Mouse (Mus musculus) limb, embryonic 12.5 days (tissue): ENCODE measurements around the gene Rbfox1. TPM values are rescaled to one million over a fixed set of nuclear protein-coding genes. Genes with fewer than 3 reads are reported as not detected.

Experiments
- ATAC-seq: fragments of 200-750 bp; cut with Nextera tagmentation; 2 replicates; pipeline ENCODE4 v1.8.0; 2017; ENCODE audit warnings: low read depth, moderate TSS enrichment; ENCODE audit not compliant: insufficient number of reproducible peaks, insufficient read depth, low FRiP score, low TSS enrichment
- H3K27ac ChIP-seq: fragments of 300-500 bp; sonication (generic); 2 replicates; pipeline ENCODE4 v1.5.1; 2016; ENCODE audit warnings: mild to moderate bottlenecking, moderate library complexity
- H3K27me3 ChIP-seq: fragments of 300-500 bp; sonication (generic); 2 replicates; pipeline ENCODE4 v1.6.1; 2016; ENCODE audit warnings: mild to moderate bottlenecking, moderate library complexity
- H3K36me3 ChIP-seq: fragments of 300-500 bp; sonication (generic); 2 replicates; pipeline ENCODE4 v1.6.1; 2016; ENCODE audit warnings: mild to moderate bottlenecking, moderate library complexity
- H3K4me1 ChIP-seq: fragments of 300-500 bp; sonication (generic); replicated peaks from 2 replicates; pipeline ENCODE4 v1.6.1; 2016
- H3K4me2 ChIP-seq: fragments of 300-500 bp; sonication (generic); 2 replicates; pipeline ENCODE4 v1.6.1; 2016; ENCODE audit warnings: mild to moderate bottlenecking, moderate library complexity
- H3K4me3 ChIP-seq: fragments of 300-500 bp; sonication (generic); replicated peaks from 2 replicates; pipeline ENCODE4 v1.5.1; 2016; ENCODE audit warnings: mild to moderate bottlenecking
- H3K9ac ChIP-seq: fragments of 300-500 bp; sonication (generic); replicated peaks from 2 replicates; pipeline ENCODE4 v1.6.1; 2016; ENCODE audit warnings: mild to moderate bottlenecking, moderate library complexity
- H3K9me3 ChIP-seq: fragments of 300-500 bp; sonication (generic); 2 replicates; pipeline ENCODE4 v1.6.1; 2016; ENCODE audit warnings: mild to moderate bottlenecking, moderate library complexity
- WGBS: fragments of 180-500 bp; shearing (Covaris S2); methylation state at CpG from one replicate; pipeline ENCODE4 v1.1.7; 2016; 5-methylcytosine and 5-hydroxymethylcytosine counted together
- polyA plus RNA-seq: library from polyadenylated mRNA; unstranded; fragments of >200 nt; fragmentation: Nextera tagmentation; extraction: Ambion mirVana; gene quantifications from 2 replicates; pipeline ENCODE4 v1.2.1, GENCODE M21; 2016

Gene Rbfox1
- polyA plus RNA-seq, 1 experiment from 2014 or later = 1.9 TPM

GRCm38 (mm10) chr16:6421623-6422145 lies 536.5 kb downstream of the Rbfox1 start:
- 86% methylated on average over 3 of the region's 3 CpGs for WGBS
- ATAC-seq = no peak
- no peaks in the 10 kb centered on the region for H3K27me3 ChIP-seq

GRCm38 (mm10) chr16:6423878-6424409 lies 538.8 kb downstream of the Rbfox1 start:
- no peak for ATAC-seq
- Histone ChIP-seq H3K36me3 (no peaks in the 10 kb centered on the region), H3K4me2 (no peak overlapping the region), H3K9me3 (no peaks in the 10 kb centered on the region; the same call in 1 of the 2 replicates), H3K27me3 (no peaks in the 10 kb centered on the region), H3K4me1 (no peaks in the 10 kb centered on the region), H3K27ac (no peak overlapping the region), H3K4me3 (no peak overlapping the region), H3K9ac (no peak overlapping the region)
- 85% methylated on average over 4 of the region's 4 CpGs for WGBS

More at GRCm38 (mm10) chr16:6421623-6422145, 536.5 kb downstream of the Rbfox1 start:
- H3K27ac ChIP-seq = no peak overlapping the region
- H3K36me3 ChIP-seq = no peaks in the 10 kb centered on the region
- H3K4me2 ChIP-seq = no peak overlapping the region
- H3K9ac ChIP-seq = no peak overlapping the region
- H3K4me3 ChIP-seq = no peak overlapping the region
- no peaks in the 10 kb centered on the region; the same call in 1 of the 2 replicates for H3K9me3 ChIP-seq
- H3K4me1 ChIP-seq = no peaks in the 10 kb centered on the region

DNA sequence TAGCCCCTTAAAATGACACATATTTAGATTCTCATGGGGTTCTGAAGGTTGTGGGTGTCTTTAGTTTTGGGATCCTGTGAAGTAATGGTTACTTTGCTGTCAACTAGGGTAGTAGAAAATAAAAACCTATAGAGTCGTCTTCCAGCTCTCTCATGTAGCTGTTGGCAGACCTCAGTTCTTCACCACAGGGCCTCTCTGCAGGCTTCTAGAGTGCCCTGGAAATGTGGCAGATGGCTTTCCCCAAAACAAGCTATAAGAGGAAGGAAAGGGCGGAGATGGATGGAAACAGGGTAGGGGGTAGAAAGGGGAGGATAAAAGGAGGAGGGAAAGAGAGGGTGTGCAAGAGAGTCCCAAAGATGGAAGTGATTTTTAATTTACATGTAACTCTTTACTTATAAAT lies 539.6 kb downstream of the Rbfox1 start:
- 77% methylated on average over 2 of the region's 2 CpGs for WGBS
- Histone ChIP-seq H3K9ac (no peak overlapping the region), H3K27ac (no peak overlapping the region), H3K4me3 (no peak overlapping the region), H3K4me2 (no peak overlapping the region), H3K27me3 (no peaks in the 10 kb centered on the region), H3K4me1 (no peaks in the 10 kb centered on the region), H3K36me3 (no peaks in the 10 kb centered on the region), H3K9me3 (no peaks in the 10 kb centered on the region; the same call in 1 of the 2 replicates)
- ATAC-seq = no peak

- no peaks in the 10 kb centered on the region for H3K9me3 ChIP-seq
- no peaks in the 10 kb centered on the region for H3K36me3 ChIP-seq
- H3K9ac ChIP-seq = no peak overlapping the region
- H3K27me3 ChIP-seq = no peaks in the 10 kb centered on the region
- no peaks in the 10 kb centered on the region for H3K4me1 ChIP-seq
- ATAC-seq = no peak
- no peak overlapping the region for H3K4me3 ChIP-seq
- no peak overlapping the region for H3K4me2 ChIP-seq
- no peak overlapping the region for H3K27ac ChIP-seq
- 84% methylated on average over 12 of the region's 12 CpGs for WGBS
These were observed 542.4 kb downstream of the Rbfox1 start for GRCm38 (mm10) chr16:6427292-6428281.

DNA sequence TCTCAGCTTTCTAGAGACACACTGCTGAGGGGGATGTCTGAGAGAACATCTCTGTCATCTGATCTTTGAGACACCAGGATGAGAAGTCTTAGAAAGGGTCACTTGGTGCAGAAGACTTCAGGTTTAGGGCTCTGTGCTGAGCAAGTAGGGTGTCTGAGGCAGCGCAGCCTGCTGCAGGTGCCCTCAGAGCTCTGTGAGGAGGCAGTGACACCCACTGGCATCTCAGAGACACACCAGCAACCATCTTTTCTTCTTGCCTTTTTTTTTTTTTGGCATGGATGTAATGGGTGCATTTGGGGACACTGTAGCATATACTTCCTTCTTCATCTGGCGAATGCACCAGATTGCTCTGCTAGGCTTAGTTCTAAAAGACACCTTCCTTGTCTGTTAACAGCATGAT lies 545.8 kb downstream of the Rbfox1 start:
- Histone ChIP-seq H3K27me3 (no peaks in the 10 kb centered on the region), H3K27ac (no peak overlapping the region), H3K4me2 (no peak overlapping the region), H3K9ac (no peak overlapping the region), H3K4me3 (no peak overlapping the region), H3K9me3 (no peaks in the 10 kb centered on the region), H3K36me3 (no peaks in the 10 kb centered on the region), H3K4me1 (no peaks in the 10 kb centered on the region)
- no peak for ATAC-seq
- 87% methylated on average over 2 of the region's 2 CpGs for WGBS

DNA sequence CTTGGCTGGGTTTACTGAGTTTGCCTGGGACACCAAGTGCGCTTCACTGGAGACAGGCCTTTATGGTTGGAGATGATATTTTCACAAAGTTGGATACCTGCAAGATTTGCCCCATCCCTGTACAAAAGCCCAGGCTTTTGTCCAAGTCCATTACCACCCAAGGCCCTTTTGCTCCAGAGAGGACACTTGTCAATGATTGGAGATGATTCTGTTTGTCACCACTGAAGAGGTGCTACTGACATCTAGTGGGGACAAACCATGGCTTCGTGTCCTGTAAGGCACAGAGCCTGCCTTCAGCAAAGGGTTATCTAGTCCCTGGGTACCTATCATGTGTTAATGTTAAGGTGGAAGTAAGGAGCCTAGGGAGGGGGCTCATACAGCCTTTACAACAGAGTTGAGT lies 551.3 kb downstream of the Rbfox1 start:
- no peak overlapping the region for H3K4me3 ChIP-seq
- ATAC-seq = no peak
- no peaks in the 10 kb centered on the region for H3K36me3 ChIP-seq
- no peaks in the 10 kb centered on the region for H3K27me3 ChIP-seq
- no peaks in the 10 kb centered on the region for H3K9me3 ChIP-seq
- no peak overlapping the region for H3K27ac ChIP-seq
- H3K9ac ChIP-seq = no peak overlapping the region
- H3K4me2 ChIP-seq = no peak overlapping the region
- WGBS = 65% methylated on average over 2 of the region's 2 CpGs
- peaks cover 7% of the 10 kb centered on the region; the same call in 1 of the 2 replicates for H3K4me1 ChIP-seq

DNA sequence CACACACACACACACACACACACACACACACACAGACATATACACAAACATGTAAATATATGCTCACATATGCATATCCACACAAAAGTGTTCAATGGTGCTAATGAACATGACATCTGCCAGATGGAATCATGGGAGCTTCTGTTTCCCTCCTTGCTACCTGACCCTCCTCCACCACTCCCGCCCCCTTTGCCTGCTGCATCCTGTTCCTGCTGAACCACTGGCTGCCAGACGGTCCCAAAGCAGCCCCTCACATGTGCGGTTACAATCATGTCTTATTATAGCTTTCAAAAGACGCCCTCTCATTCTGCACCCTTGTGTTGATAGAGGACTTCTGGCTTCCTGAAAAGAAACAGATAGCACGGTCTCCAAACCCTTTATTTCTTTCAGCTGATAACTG lies 563.1 kb downstream of the Rbfox1 start:
- no peak overlapping the region for H3K27ac ChIP-seq
- H3K27me3 ChIP-seq = no peaks in the 10 kb centered on the region
- H3K9ac ChIP-seq = peak overlapping the region; percentile 31; the same call in 1 of the 2 replicates
- ATAC-seq = no peak
- peaks cover 13% of the 10 kb centered on the region; the same call in 1 of the 2 replicates for H3K4me1 ChIP-seq
- no peaks in the 10 kb centered on the region for H3K9me3 ChIP-seq
- WGBS = 12% methylated on average over 5 of the region's 5 CpGs
- peak overlapping the region; percentile 12 for H3K4me3 ChIP-seq
- H3K4me2 ChIP-seq = peak overlapping the region; percentile 48
- H3K36me3 ChIP-seq = no peaks in the 10 kb centered on the region

- no peak overlapping the region for H3K27ac ChIP-seq
- no peak overlapping the region for H3K9ac ChIP-seq
- H3K27me3 ChIP-seq = no peaks in the 10 kb centered on the region; the same call in 1 of the 2 replicates
- 0 out of 2 replicates have a peak, but pooled peaks cover 3% of the 10 kb centered on the region for H3K4me1 ChIP-seq
- WGBS = 71% methylated on average over 3 of the region's 3 CpGs
- ATAC-seq = no peak
- no peak overlapping the region for H3K4me3 ChIP-seq
- no peaks in the 10 kb centered on the region for H3K9me3 ChIP-seq
- H3K4me2 ChIP-seq = no peak overlapping the region
- no peaks in the 10 kb centered on the region for H3K36me3 ChIP-seq
These were observed 570.2 kb downstream of the Rbfox1 start for GRCm38 (mm10) chr16:6455349-6455748.

- Histone ChIP-seq H3K9me3 (no peaks in the 10 kb centered on the region), H3K27me3 (no peaks in the 10 kb centered on the region), H3K4me2 (no peak overlapping the region), H3K4me1 (no peaks in the 10 kb centered on the region), H3K9ac (no peak overlapping the region), H3K36me3 (no peaks in the 10 kb centered on the region), H3K4me3 (no peak overlapping the region), H3K27ac (no peak overlapping the region)
- no peak for ATAC-seq
- WGBS = 63% methylated on average over 1 of the region's 1 CpGs
These were observed 594.0 kb downstream of the Rbfox1 start for GRCm38 (mm10) chr16:6479094-6479590.

GRCm38 (mm10) chr16:6479616-6480410 lies 594.7 kb downstream of the Rbfox1 start:
- Histone ChIP-seq H3K4me1 (no peaks in the 10 kb centered on the region), H3K9ac (no peak overlapping the region), H3K4me3 (no peak overlapping the region), H3K9me3 (no peaks in the 10 kb centered on the region), H3K27ac (no peak overlapping the region), H3K4me2 (no peak overlapping the region), H3K36me3 (no peaks in the 10 kb centered on the region), H3K27me3 (no peaks in the 10 kb centered on the region)
- ATAC-seq = no peak
- 31% methylated on average over 3 of the region's 3 CpGs for WGBS

DNA sequence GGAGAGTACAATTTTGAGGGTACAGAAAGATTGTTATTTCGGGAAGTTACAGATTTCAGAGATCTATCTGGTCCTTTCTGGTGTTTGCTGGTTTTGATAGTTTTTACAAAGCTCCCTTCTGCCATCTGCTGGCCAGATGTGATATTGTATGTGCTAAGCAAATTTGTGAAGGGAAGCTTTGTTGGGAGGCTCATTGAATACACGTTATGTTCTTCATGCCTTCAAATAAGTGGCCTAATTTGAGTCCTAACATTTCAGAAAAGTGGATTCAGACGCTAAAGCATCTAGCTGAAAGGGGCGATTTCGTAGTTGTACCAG lies 595.2 kb downstream of the Rbfox1 start:
- Histone ChIP-seq H3K27me3 (no peaks in the 10 kb centered on the region), H3K4me2 (no peak overlapping the region), H3K9me3 (no peaks in the 10 kb centered on the region), H3K4me3 (no peak overlapping the region), H3K27ac (no peak overlapping the region), H3K36me3 (no peaks in the 10 kb centered on the region), H3K4me1 (no peaks in the 10 kb centered on the region), H3K9ac (no peak overlapping the region)
- WGBS = 13% methylated on average over 5 of the region's 5 CpGs
- no peak for ATAC-seq
